Mouse (Mus musculus): Measurements from ENCODE around the gene Zfand6.

DNA sequence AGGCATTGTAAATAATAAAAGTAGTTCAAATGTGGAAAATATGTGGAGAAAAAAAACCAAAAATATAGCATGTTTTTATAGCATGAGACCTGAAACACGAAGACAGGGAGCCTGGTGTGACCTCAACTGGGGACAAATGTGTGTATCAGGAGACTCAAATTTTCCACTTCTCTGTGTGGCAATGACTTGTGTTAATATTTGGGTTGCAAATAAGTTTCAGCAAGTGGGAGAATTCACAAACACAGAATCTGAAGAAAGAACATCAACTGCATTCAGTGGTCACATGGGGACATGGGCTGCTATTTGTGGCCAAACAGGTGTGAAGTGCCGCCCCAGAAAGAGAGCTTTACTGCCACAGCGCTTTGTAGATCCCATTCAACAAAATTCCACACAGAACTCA, 93.1 kb downstream of the Zfand6 start:
- TF ChIP-seq CTCF (IDR thresholded peaks at IDR 0.05; ENCODE audit: low read depth), result no peak
- no peak for TF ChIP-seq EP300 (IDR thresholded peaks at IDR 0.05; ENCODE audit: low read depth)
